Mouse (Mus musculus) kidney, adult 8-10 months (tissue): ENCODE measurements around the gene Snapc4.
A peak's percentile ranks its signal among the peaks of the same experiment; 100 is the strongest.

Source experiments
- DNase-seq, 2 experiments: peaks; one replicate each; pipeline ENCODE4 v3.0.0; 2022

The Snapc4 gene

GRCm38 (mm10) chr2:26312812-26313211, 67.6 kb downstream of the Snapc4 start:
- DNase-seq = peak in 1 of 2 experiments; percentile 25
